Mouse (Mus musculus): ENCODE data around the gene Cytip. TPM values are rescaled to one million over a fixed set of nuclear protein-coding genes. Genes with fewer than 3 reads are reported as not detected.

Gene Cytip
- total and polyA plus RNA-seq, 3 experiments: not detected

DNA sequence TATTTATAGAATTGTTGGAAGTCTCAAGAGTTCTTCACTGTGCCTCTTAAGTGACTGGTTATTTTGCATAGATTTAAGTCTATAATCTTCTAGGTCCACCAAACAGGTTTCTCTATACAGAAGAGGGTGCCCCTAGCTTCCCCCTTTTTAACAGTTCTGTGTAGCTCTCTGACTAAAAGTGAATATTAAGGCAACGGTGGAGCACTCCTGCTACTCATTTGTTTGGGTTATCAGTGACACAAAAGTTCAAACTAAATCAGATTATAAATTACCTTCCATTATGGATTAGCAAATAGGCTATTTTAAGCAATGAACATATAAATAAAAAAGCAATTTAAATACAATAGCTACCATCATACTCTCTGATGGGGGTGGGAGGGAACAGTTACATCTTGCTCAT, 40.8 kb downstream of the Cytip start:
- H3K79me2 ChIP-seq (ENCODE audit: control insufficient read depth, insufficient read depth, low read length, poor library complexity): no peaks in the 10 kb centered on the region
- H3K9ac ChIP-seq (ENCODE audit: control insufficient read depth, low read depth, low read length, poor library complexity, severe bottlenecking): no peak overlapping the region
- no peak for DNase-seq (ENCODE audit: low read depth, low spot score)
- no peaks in the 10 kb centered on the region for H3K36me3 ChIP-seq (ENCODE audit: control insufficient read depth in 1 of 2, insufficient read depth in 2 of 2, low read length in 2 of 2)
- no peak overlapping the region for H3K27ac ChIP-seq (ENCODE audit: control insufficient read depth, low read depth, low read length)
- TF ChIP-seq SIN3A (IDR thresholded peaks at IDR 0.05; ENCODE audit: low read length): no peak
- no peak for TF ChIP-seq GABPA (IDR thresholded peaks at IDR 0.05; ENCODE audit: low read depth, low read length)
- no peak for TF ChIP-seq EP300 (IDR thresholded peaks at IDR 0.05; ENCODE audit: low read depth in 1 of 2, low read length in 2 of 2)
- no peaks in the 10 kb centered on the region for H3K9me3 ChIP-seq (replicated peaks; ENCODE audit: insufficient read depth, low read length)
- H3K27me3 ChIP-seq (ENCODE audit: control insufficient read depth in 1 of 2, insufficient read depth in 2 of 2, low read length in 2 of 2): no peaks in the 10 kb centered on the region
- H3K4me3 ChIP-seq (ENCODE audit: control insufficient read depth in 1 of 2, insufficient read depth in 1 of 2, low read depth in 2 of 2, low read length in 2 of 2): no peak overlapping the region
- no peaks in the 10 kb centered on the region for H3K4me1 ChIP-seq (ENCODE audit: control insufficient read depth in 1 of 2, insufficient read depth in 2 of 2, low read length in 2 of 2)

DNA sequence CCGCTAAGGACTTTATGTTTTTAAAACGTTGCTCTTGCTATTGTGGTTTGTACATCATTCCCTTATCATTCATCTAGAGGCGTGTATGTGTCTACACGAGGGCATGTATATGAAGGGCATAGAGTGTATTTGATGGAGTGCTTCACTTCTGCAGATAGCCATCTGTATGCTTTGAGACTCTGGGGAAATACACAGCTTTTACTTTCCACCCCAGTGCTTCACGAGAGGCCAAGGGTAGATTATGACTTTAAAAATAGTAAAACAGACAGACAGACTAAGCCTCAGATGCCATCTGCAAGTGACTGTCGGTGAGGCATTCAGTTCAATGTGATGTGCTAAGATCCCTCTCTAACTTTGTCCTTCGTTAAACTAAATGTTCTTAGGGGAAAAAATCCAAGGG, 41.6 kb downstream of the Cytip start:
- no peak for DNase-seq (ENCODE audit: low read depth, low spot score)
- Histone ChIP-seq H3K79me2 (ENCODE audit: control insufficient read depth, insufficient read depth, low read length, poor library complexity) (no peaks in the 10 kb centered on the region), H3K27me3 (ENCODE audit: control insufficient read depth in 1 of 2, insufficient read depth in 2 of 2, low read length in 2 of 2) (no peaks in the 10 kb centered on the region), H3K4me3 (ENCODE audit: control insufficient read depth in 1 of 2, insufficient read depth in 1 of 2, low read depth in 2 of 2, low read length in 2 of 2) (no peak overlapping the region), H3K27ac (ENCODE audit: control insufficient read depth, low read depth, low read length) (no peak overlapping the region), H3K4me1 (ENCODE audit: control insufficient read depth in 1 of 2, insufficient read depth in 2 of 2, low read length in 2 of 2) (no peaks in the 10 kb centered on the region), H3K36me3 (ENCODE audit: control insufficient read depth in 1 of 2, insufficient read depth in 2 of 2, low read length in 2 of 2) (no peaks in the 10 kb centered on the region), H3K9me3 (replicated peaks; ENCODE audit: insufficient read depth, low read length) (no peaks in the 10 kb centered on the region), H3K9ac (ENCODE audit: control insufficient read depth, low read depth, low read length, poor library complexity, severe bottlenecking) (no peak overlapping the region)
- TF ChIP-seq ZC3H11A (IDR thresholded peaks at IDR 0.05; ENCODE audit: low read depth, low read length): no peak
- TF ChIP-seq GABPA (IDR thresholded peaks at IDR 0.05; ENCODE audit: low read depth, low read length): no peak
- no peak for TF ChIP-seq MAX (IDR thresholded peaks at IDR 0.05; ENCODE audit: low read length)
- TF ChIP-seq MYB (IDR thresholded peaks at IDR 0.05; ENCODE audit: low read depth, low read length): no peak
- TF ChIP-seq USF2 (IDR thresholded peaks at IDR 0.05; ENCODE audit: borderline replicate concordance in 1 of 2, insufficient read depth in 1 of 2, low read depth in 1 of 2, low read length in 2 of 2): no peak
- no peak for TF ChIP-seq NRF1 (IDR thresholded peaks at IDR 0.05; ENCODE audit: insufficient read depth, low read depth, low read length, poor library complexity, severe bottlenecking)
- no peak for TF ChIP-seq MEF2A (IDR thresholded peaks at IDR 0.05; ENCODE audit: extremely low read depth, insufficient replicate concordance, low read depth, low read length, poor library complexity, severe bottlenecking)
- TF ChIP-seq TAL1 (IDR thresholded peaks at IDR 0.05; ENCODE audit: low read length): no peak
- no peak for TF ChIP-seq E2F4 (IDR thresholded peaks at IDR 0.05; ENCODE audit: borderline replicate concordance, low read depth, low read length)
- TF ChIP-seq POLR2AphosphoS5 (IDR thresholded peaks at IDR 0.05; ENCODE audit: borderline replicate concordance, low read depth, low read length): no peak
- TF ChIP-seq MAFK (IDR thresholded peaks at IDR 0.05; ENCODE audit: borderline replicate concordance, low read depth, low read length): no peak
- TF ChIP-seq SMC3 (IDR thresholded peaks at IDR 0.05; ENCODE audit: low read depth, low read length): no peak

DNA sequence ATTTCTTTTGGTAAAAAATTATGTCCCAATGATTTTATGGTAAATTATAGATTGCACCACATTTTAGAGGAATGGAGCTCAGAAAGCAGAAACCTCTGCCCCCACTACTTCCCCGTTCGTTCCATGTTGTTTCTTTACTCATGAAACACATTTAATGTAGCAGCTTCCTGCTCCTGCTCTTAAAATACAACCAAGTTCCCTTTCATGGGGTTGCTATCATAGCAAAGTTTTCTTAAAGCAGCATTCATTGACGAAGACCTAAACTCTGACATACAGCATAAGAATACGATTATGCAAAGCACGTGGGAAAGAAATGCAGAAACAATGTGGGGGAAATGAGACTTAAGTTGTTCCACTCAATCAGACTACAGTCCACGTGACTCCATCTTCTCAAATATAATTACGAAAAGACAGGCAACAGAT, 45.3 kb downstream of the Cytip start:
- TF ChIP-seq ZNF384 (IDR thresholded peaks at IDR 0.05; ENCODE audit: low read depth, low read length) (no peak), MYB (IDR thresholded peaks at IDR 0.05; ENCODE audit: low read depth, low read length) (no peak), GABPA (IDR thresholded peaks at IDR 0.05; ENCODE audit: low read depth, low read length) (no peak), ETS1 (IDR thresholded peaks at IDR 0.05; ENCODE audit: low read depth, low read length) (no peak), MXI1 (IDR thresholded peaks at IDR 0.05; ENCODE audit: low read depth, low read length) (no peak), ZMIZ1 (IDR thresholded peaks at IDR 0.05; ENCODE audit: low read depth, low read length) (no peak), HCFC1 (IDR thresholded peaks at IDR 0.05; ENCODE audit: low read depth, low read length) (no peak)
- no peaks in the 10 kb centered on the region for H3K79me2 ChIP-seq (ENCODE audit: control insufficient read depth, insufficient read depth, low read length, poor library complexity)
- no peak for DNase-seq (ENCODE audit: low read depth, low spot score)
- H3K4me3 ChIP-seq (ENCODE audit: control insufficient read depth in 1 of 2, insufficient read depth in 1 of 2, low read depth in 2 of 2, low read length in 2 of 2): no peak overlapping the region
- no peaks in the 10 kb centered on the region for H3K27me3 ChIP-seq (ENCODE audit: control insufficient read depth in 1 of 2, insufficient read depth in 2 of 2, low read length in 2 of 2)
- H3K9ac ChIP-seq (ENCODE audit: control insufficient read depth, low read depth, low read length, poor library complexity, severe bottlenecking): no peak overlapping the region
- no peaks in the 10 kb centered on the region for H3K4me1 ChIP-seq (ENCODE audit: control insufficient read depth in 1 of 2, insufficient read depth in 2 of 2, low read length in 2 of 2)
- no peaks in the 10 kb centered on the region for H3K9me3 ChIP-seq (replicated peaks; ENCODE audit: insufficient read depth, low read length)
- H3K27ac ChIP-seq (ENCODE audit: control insufficient read depth, low read depth, low read length): no peak overlapping the region
- H3K36me3 ChIP-seq (ENCODE audit: control insufficient read depth in 1 of 2, insufficient read depth in 2 of 2, low read length in 2 of 2): no peaks in the 10 kb centered on the region
